Mouse (Mus musculus): ENCODE measurements around the gene Nrbf2.

Gene Nrbf2

DNA sequence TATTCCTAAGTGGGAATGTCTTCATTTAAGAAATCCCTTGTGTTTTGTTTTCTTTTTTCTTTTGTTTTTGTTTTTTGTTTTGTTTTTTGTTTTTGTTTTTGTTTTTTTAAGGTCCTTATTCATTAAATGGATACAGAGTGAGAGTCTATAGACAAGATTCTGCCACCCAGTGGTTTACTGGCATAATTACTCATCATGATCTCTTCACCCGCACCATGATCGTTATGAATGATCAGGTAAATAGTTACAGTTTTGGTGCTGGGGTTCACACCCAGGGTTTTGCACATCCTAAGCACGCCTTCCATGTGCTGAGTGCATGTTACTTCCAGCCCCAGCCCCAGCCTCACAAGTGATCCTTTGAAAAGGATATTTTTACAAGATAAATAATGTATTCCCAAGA is 68.2 kb downstream of the Nrbf2 start:
- peak; percentile 27 for DNase-seq (ENCODE audit: low read depth, low spot score)

All from 3T3-L1 (cell line).